Mouse (Mus musculus) hindbrain, embryonic 13.5 days (tissue): Measurements from ENCODE around the gene Fuca1. TPM values are rescaled to one million over a fixed set of nuclear protein-coding genes. Genes with fewer than 3 reads are reported as not detected.

Experiments
- ATAC-seq: fragments of 200-750 bp; cut with Nextera tagmentation; 2 replicates; pipeline ENCODE4 v1.8.0; 2017; ENCODE audit warnings: moderate TSS enrichment; ENCODE audit not compliant: low FRiP score
- H3K27ac ChIP-seq: fragments of 300-500 bp; sonication (generic); 2 replicates; pipeline ENCODE4 v1.5.1; 2015; ENCODE audit warnings: inconsistent platforms, mild to moderate bottlenecking, moderate library complexity
- H3K27me3 ChIP-seq: fragments of 300-500 bp; sonication (generic); 2 replicates; pipeline ENCODE4 v1.6.1; 2015; ENCODE audit warnings: mild to moderate bottlenecking, inconsistent platforms
- H3K36me3 ChIP-seq: fragments of 300-500 bp; sonication (generic); 2 replicates; pipeline ENCODE4 v1.6.1; 2015; ENCODE audit warnings: mild to moderate bottlenecking, inconsistent platforms
- H3K4me1 ChIP-seq: fragments of 300-500 bp; sonication (generic); replicated peaks from 2 replicates; pipeline ENCODE4 v1.6.1; 2015; ENCODE audit warnings: inconsistent platforms
- H3K4me2 ChIP-seq: fragments of 300-500 bp; sonication (generic); 2 replicates; pipeline ENCODE4 v1.6.1; 2015; ENCODE audit warnings: inconsistent platforms, mild to moderate bottlenecking, moderate library complexity
- H3K4me3 ChIP-seq: fragments of 300-500 bp; sonication (generic); 2 replicates; pipeline ENCODE4 v1.5.1; 2015; ENCODE audit warnings: mild to moderate bottlenecking, inconsistent platforms
- H3K9ac ChIP-seq: fragments of 300-500 bp; sonication (generic); 2 replicates; pipeline ENCODE4 v1.6.1; 2015; ENCODE audit warnings: mild to moderate bottlenecking, inconsistent platforms
- H3K9me3 ChIP-seq: fragments of 300-500 bp; sonication (generic); 2 replicates; pipeline ENCODE4 v1.6.1; 2016; ENCODE audit warnings: inconsistent platforms
- WGBS: fragments of 180-500 bp; shearing (Covaris S2); methylation state at CpG from one replicate; pipeline ENCODE4 v1.1.7; 2015; 5-methylcytosine and 5-hydroxymethylcytosine counted together
- polyA plus RNA-seq: library from polyadenylated mRNA; unstranded; fragments of >200 nt; fragmentation: Nextera tagmentation; extraction: Ambion mirVana; gene quantifications from 2 replicates; pipeline ENCODE4 v1.2.1, GENCODE M21; 2015

The Fuca1 gene
- polyA plus RNA-seq, 1 experiment from 2014 or later, result 55.8 TPM

GRCm38 (mm10) chr4:135892884-135893283, 27.7 kb upstream of the Fuca1 start:
- Histone ChIP-seq H3K4me2 (no peak overlapping the region), H3K9me3 (no peaks in the 10 kb centered on the region), H3K4me3 (no peak overlapping the region), H3K4me1 (no peaks in the 10 kb centered on the region), H3K36me3 (no peaks in the 10 kb centered on the region), H3K9ac (no peak overlapping the region), H3K27me3 (no peaks in the 10 kb centered on the region), H3K27ac (no peak overlapping the region)
- no peak for ATAC-seq
- 76% methylated on average over 4 of the region's 4 CpGs for WGBS

GRCm38 (mm10) chr4:135895071-135895571, 25.4 kb upstream of the Fuca1 start, which contains the start of gene Cnr2:
Gene Cnr2, plus strand, starts transcription at chr4:135895394.
- H3K36me3 ChIP-seq, result no peaks in the 10 kb centered on the region
- ATAC-seq, result no peak
- H3K4me1 ChIP-seq, result no peaks in the 10 kb centered on the region
- H3K9me3 ChIP-seq, result no peaks in the 10 kb centered on the region
- H3K27me3 ChIP-seq, result no peaks in the 10 kb centered on the region
- H3K9ac ChIP-seq, result no peak within 1 kb of the TSS
- no peak within 1 kb of the TSS for H3K27ac ChIP-seq
- no peak within 1 kb of the TSS for H3K4me2 ChIP-seq
- 58% methylated on average over 8 of the region's 8 CpGs for WGBS
- H3K4me3 ChIP-seq, result no peak within 1 kb of the TSS

- H3K9me3 ChIP-seq, result no peaks in the 10 kb centered on the region
- H3K36me3 ChIP-seq, result no peaks in the 10 kb centered on the region
- H3K27ac ChIP-seq, result no peak overlapping the region
- no peak overlapping the region for H3K9ac ChIP-seq
- H3K27me3 ChIP-seq, result no peaks in the 10 kb centered on the region
- 75% methylated on average over 6 of the region's 6 CpGs for WGBS
- H3K4me1 ChIP-seq, result no peaks in the 10 kb centered on the region
- ATAC-seq, result no peak
- no peak overlapping the region for H3K4me3 ChIP-seq
- H3K4me2 ChIP-seq, result no peak overlapping the region
These were observed 24.4 kb upstream of the Fuca1 start for GRCm38 (mm10) chr4:135896157-135896556.

- Histone ChIP-seq H3K27me3 (no peaks in the 10 kb centered on the region), H3K9me3 (no peaks in the 10 kb centered on the region), H3K4me3 (no peak overlapping the region), H3K4me2 (no peak overlapping the region), H3K4me1 (no peaks in the 10 kb centered on the region), H3K9ac (no peak overlapping the region), H3K27ac (no peak overlapping the region), H3K36me3 (no peaks in the 10 kb centered on the region)
- no peak for ATAC-seq
- 85% methylated on average over 8 of the region's 9 CpGs for WGBS
These were observed 22.0 kb upstream of the Fuca1 start for GRCm38 (mm10) chr4:135898380-135899049.

- 86% methylated on average over 7 of the region's 7 CpGs for WGBS
- no peaks in the 10 kb centered on the region for H3K36me3 ChIP-seq
- no peaks in the 10 kb centered on the region for H3K4me1 ChIP-seq
These were observed 21.5 kb upstream of the Fuca1 start for GRCm38 (mm10) chr4:135899050-135899448.

GRCm38 (mm10) chr4:135900008-135900407, 20.5 kb upstream of the Fuca1 start:
- Histone ChIP-seq H3K27me3 (no peaks in the 10 kb centered on the region), H3K9me3 (no peaks in the 10 kb centered on the region), H3K36me3 (no peaks in the 10 kb centered on the region), H3K9ac (no peak overlapping the region), H3K27ac (no peak overlapping the region), H3K4me2 (no peak overlapping the region), H3K4me1 (no peaks in the 10 kb centered on the region), H3K4me3 (no peak overlapping the region)
- 75% methylated on average over 5 of the region's 5 CpGs for WGBS
- no peak for ATAC-seq

More at GRCm38 (mm10) chr4:135899050-135899448, 21.5 kb upstream of the Fuca1 start:
- no peak overlapping the region for H3K4me3 ChIP-seq
- ATAC-seq, result no peak
- no peak overlapping the region for H3K27ac ChIP-seq
- no peak overlapping the region for H3K9ac ChIP-seq
- H3K9me3 ChIP-seq, result no peaks in the 10 kb centered on the region
- H3K27me3 ChIP-seq, result no peaks in the 10 kb centered on the region
- H3K4me2 ChIP-seq, result no peak overlapping the region

GRCm38 (mm10) chr4:135902606-135903242, 17.8 kb upstream of the Fuca1 start:
- Histone ChIP-seq H3K4me1 (no peaks in the 10 kb centered on the region), H3K9me3 (no peaks in the 10 kb centered on the region), H3K4me3 (no peak overlapping the region), H3K27ac (no peak overlapping the region), H3K4me2 (no peak overlapping the region), H3K27me3 (no peaks in the 10 kb centered on the region), H3K9ac (no peak overlapping the region), H3K36me3 (no peaks in the 10 kb centered on the region)
- WGBS, result 88% methylated on average over 4 of the region's 4 CpGs
- ATAC-seq, result no peak

GRCm38 (mm10) chr4:135904810-135905209, 15.7 kb upstream of the Fuca1 start:
- H3K27ac ChIP-seq, result no peak overlapping the region
- H3K4me2 ChIP-seq, result no peak overlapping the region
- no peaks in the 10 kb centered on the region for H3K9me3 ChIP-seq
- H3K27me3 ChIP-seq, result no peaks in the 10 kb centered on the region
- H3K4me3 ChIP-seq, result no peak overlapping the region
- H3K36me3 ChIP-seq, result no peaks in the 10 kb centered on the region
- 73% methylated on average over 1 of the region's 1 CpGs for WGBS
- no peak for ATAC-seq
- H3K4me1 ChIP-seq, result no peaks in the 10 kb centered on the region
- H3K9ac ChIP-seq, result no peak overlapping the region

GRCm38 (mm10) chr4:135906633-135907032, 13.9 kb upstream of the Fuca1 start:
- H3K4me3 ChIP-seq, result no peak overlapping the region
- ATAC-seq, result no peak

GRCm38 (mm10) chr4:135909326-135910066, 11.0 kb upstream of the Fuca1 start:
- H3K27me3 ChIP-seq, result no peaks in the 10 kb centered on the region
- no peak overlapping the region for H3K4me2 ChIP-seq
- no peak overlapping the region for H3K27ac ChIP-seq
- no peak overlapping the region for H3K4me3 ChIP-seq
- H3K9me3 ChIP-seq, result no peaks in the 10 kb centered on the region
- no peaks in the 10 kb centered on the region for H3K36me3 ChIP-seq
- 78% methylated on average over 13 of the region's 13 CpGs for whole genome bisulfite sequencing
- no peak for ATAC-seq
- peaks cover 13% of the 10 kb centered on the region for H3K4me1 ChIP-seq
- no peak overlapping the region for H3K9ac ChIP-seq

More at GRCm38 (mm10) chr4:135906633-135907032, 13.9 kb upstream of the Fuca1 start:
- 93% methylated on average over 3 of the region's 3 CpGs for WGBS
- Histone ChIP-seq H3K27me3 (no peaks in the 10 kb centered on the region), H3K36me3 (no peaks in the 10 kb centered on the region), H3K4me2 (no peak overlapping the region), H3K9ac (no peak overlapping the region), H3K9me3 (no peaks in the 10 kb centered on the region), H3K27ac (no peak overlapping the region), H3K4me1 (0 out of 2 replicates have a peak, but pooled peaks cover 2% of the 10 kb centered on the region)

GRCm38 (mm10) chr4:135911531-135911930, 9.0 kb upstream of the Fuca1 start:
- H3K4me2 ChIP-seq, result no peak overlapping the region
- H3K4me1 ChIP-seq, result peaks cover 13% of the 10 kb centered on the region
- no peaks in the 10 kb centered on the region for H3K9me3 ChIP-seq
- WGBS, result 67% methylated on average over 7 of the region's 7 CpGs
- H3K4me3 ChIP-seq, result no peak overlapping the region
- no peak overlapping the region; the same call in 1 of the 2 replicates for H3K27ac ChIP-seq
- no peaks in the 10 kb centered on the region for H3K36me3 ChIP-seq
- no peak for ATAC-seq
- 0 out of 2 replicates have a peak overlapping the region, but pooled peaks have one; percentile 2 for H3K9ac ChIP-seq
- no peaks in the 10 kb centered on the region for H3K27me3 ChIP-seq

GRCm38 (mm10) chr4:135912164-135912563, 8.4 kb upstream of the Fuca1 start:
- no peak overlapping the region for H3K4me3 ChIP-seq
- ATAC-seq, result no peak
- 50% methylated on average over 3 of the region's 3 CpGs for WGBS
- no peak overlapping the region for H3K4me2 ChIP-seq
- H3K4me1 ChIP-seq, result peaks cover 13% of the 10 kb centered on the region
- H3K27ac ChIP-seq, result 0 out of 2 replicates have a peak overlapping the region, but pooled peaks have one; percentile 66
- no peaks in the 10 kb centered on the region for H3K27me3 ChIP-seq
- H3K36me3 ChIP-seq, result no peaks in the 10 kb centered on the region
- H3K9me3 ChIP-seq, result no peaks in the 10 kb centered on the region
- H3K9ac ChIP-seq, result no peak overlapping the region
